Mouse (Mus musculus): ENCODE data around the gene Chrna4. TPM values are rescaled to one million over a fixed set of nuclear protein-coding genes. Genes with fewer than 3 reads are reported as not detected.

The Chrna4 gene
- total and polyA plus RNA-seq, 2 experiments from 2014 or later, result 17.8 to 24.2 TPM

- Histone ChIP-seq H3K4me2 (ENCODE audit: low read depth) (no peak overlapping the region), H3K4me3 (ENCODE audit: low read depth, low read length) (no peak overlapping the region), H3K36me3 (ENCODE audit: insufficient read depth) (no peaks in the 10 kb centered on the region), H3K4me1 (ENCODE audit: insufficient read depth) (no peaks in the 10 kb centered on the region), H3K9me3 (ENCODE audit: low read length) (no peaks in the 10 kb centered on the region), H3K27ac (ENCODE audit: low read depth, low read length) (no peak overlapping the region), H3K27me3 (ENCODE audit: insufficient read depth, low read length) (no peaks in the 10 kb centered on the region), H3K9ac (no peak overlapping the region)
- no peak for TF ChIP-seq CTCF (IDR thresholded peaks at IDR 0.05; ENCODE audit: low read depth)
- peak; percentile 58 for ATAC-seq
- WGBS, result 45% methylated on average over 4 of the region's 4 CpGs
- no peak for DNase-seq
These were observed 53.0 kb downstream of the Chrna4 start for GRCm38 (mm10) chr2:180990347-180990746.

GRCm38 (mm10) chr2:180988948-180989347 lies 54.4 kb downstream of the Chrna4 start:
- ATAC-seq (no peak), DNase-seq (no peak)
- Histone ChIP-seq H3K9ac (no peak overlapping the region), H3K9me3 (ENCODE audit: low read length) (no peaks in the 10 kb centered on the region), H3K36me3 (ENCODE audit: insufficient read depth) (no peaks in the 10 kb centered on the region), H3K4me1 (ENCODE audit: insufficient read depth) (no peaks in the 10 kb centered on the region), H3K27me3 (ENCODE audit: insufficient read depth, low read length) (no peaks in the 10 kb centered on the region), H3K4me2 (ENCODE audit: low read depth) (no peak overlapping the region), H3K4me3 (ENCODE audit: low read depth, low read length) (no peak overlapping the region), H3K27ac (ENCODE audit: low read depth, low read length) (no peak overlapping the region)
- 85% methylated on average over 1 of the region's 1 CpGs for WGBS
- TF ChIP-seq CTCF (IDR thresholded peaks at IDR 0.05; ENCODE audit: low read depth), result no peak

GRCm38 (mm10) chr2:180988347-180988913 lies 54.9 kb downstream of the Chrna4 start:
- H3K9ac ChIP-seq, result no peak overlapping the region
- no peak overlapping the region for H3K27ac ChIP-seq (ENCODE audit: low read depth, low read length)
- TF ChIP-seq CTCF (IDR thresholded peaks at IDR 0.05; ENCODE audit: low read depth), result no peak; the same call in 1 of the 2 replicates
- H3K36me3 ChIP-seq (ENCODE audit: insufficient read depth), result no peaks in the 10 kb centered on the region
- H3K4me3 ChIP-seq (ENCODE audit: low read depth, low read length), result no peak overlapping the region
- no peaks in the 10 kb centered on the region for H3K27me3 ChIP-seq (ENCODE audit: insufficient read depth, low read length)
- H3K4me1 ChIP-seq (ENCODE audit: insufficient read depth), result no peaks in the 10 kb centered on the region
- 63% methylated on average over 3 of the region's 3 CpGs for WGBS
- no peak for DNase-seq
- no peaks in the 10 kb centered on the region for H3K9me3 ChIP-seq (ENCODE audit: low read length)
- ATAC-seq, result 0 out of 2 replicates have a peak, but pooled peaks have one; percentile 8
- H3K4me2 ChIP-seq (ENCODE audit: low read depth), result no peak overlapping the region

- H3K27me3 ChIP-seq (ENCODE audit: insufficient read depth, low read length), result no peaks in the 10 kb centered on the region
- no peak overlapping the region for H3K4me3 ChIP-seq (ENCODE audit: low read depth, low read length)
- no peak for TF ChIP-seq CTCF (IDR thresholded peaks at IDR 0.05; ENCODE audit: low read depth)
- DNase-seq (no peak), ATAC-seq (0 out of 2 replicates have a peak, but pooled peaks have one; percentile 18)
- no peak overlapping the region for H3K9ac ChIP-seq
- H3K4me2 ChIP-seq (ENCODE audit: low read depth), result no peak overlapping the region
- no peaks in the 10 kb centered on the region for H3K4me1 ChIP-seq (ENCODE audit: insufficient read depth)
- H3K9me3 ChIP-seq (ENCODE audit: low read length), result no peaks in the 10 kb centered on the region
- 62% methylated on average over 5 of the region's 5 CpGs for WGBS
- H3K27ac ChIP-seq (ENCODE audit: low read depth, low read length), result no peak overlapping the region
- 0 out of 2 replicates have a peak, but pooled peaks cover 3% of the 10 kb centered on the region for H3K36me3 ChIP-seq (ENCODE audit: insufficient read depth)
These were observed 55.8 kb downstream of the Chrna4 start for GRCm38 (mm10) chr2:180987432-180988030.

- Histone ChIP-seq H3K4me1 (ENCODE audit: insufficient read depth) (no peaks in the 10 kb centered on the region), H3K9me3 (ENCODE audit: low read length) (no peaks in the 10 kb centered on the region), H3K9ac (no peak overlapping the region), H3K4me3 (ENCODE audit: low read depth, low read length) (no peak overlapping the region), H3K27ac (ENCODE audit: low read depth, low read length) (no peak overlapping the region), H3K4me2 (ENCODE audit: low read depth) (no peak overlapping the region), H3K27me3 (ENCODE audit: insufficient read depth, low read length) (no peaks in the 10 kb centered on the region), H3K36me3 (ENCODE audit: insufficient read depth) (peaks cover 9% of the 10 kb centered on the region)
- WGBS, result 80% methylated on average over 1 of the region's 1 CpGs
- ATAC-seq, result no peak
- no peak for TF ChIP-seq CTCF (IDR thresholded peaks at IDR 0.05; ENCODE audit: low read depth)
- no peak for DNase-seq
These were observed 56.3 kb downstream of the Chrna4 start for GRCm38 (mm10) chr2:180987001-180987400.

GRCm38 (mm10) chr2:180986449-180986848 lies 56.9 kb downstream of the Chrna4 start, which contains the start of gene Col20a1:
Col20a1 (plus strand) TSS chr2:180986535.
- no peak for TF ChIP-seq CTCF (IDR thresholded peaks at IDR 0.05; ENCODE audit: low read depth)
- WGBS, result 60% methylated on average over 2 of the region's 2 CpGs
- no peak for ATAC-seq

GRCm38 (mm10) chr2:180985635-180986034 lies 57.7 kb downstream of the Chrna4 start:
- Histone ChIP-seq H3K4me2 (ENCODE audit: low read depth) (no peak overlapping the region), H3K4me1 (ENCODE audit: insufficient read depth) (no peaks in the 10 kb centered on the region), H3K27ac (ENCODE audit: low read depth, low read length) (no peak overlapping the region), H3K27me3 (ENCODE audit: insufficient read depth, low read length) (no peaks in the 10 kb centered on the region), H3K4me3 (ENCODE audit: low read depth, low read length) (no peak overlapping the region), H3K36me3 (ENCODE audit: insufficient read depth) (peaks cover 20% of the 10 kb centered on the region), H3K9ac (no peak overlapping the region), H3K9me3 (ENCODE audit: low read length) (no peaks in the 10 kb centered on the region)
- 98% methylated on average over 2 of the region's 2 CpGs for WGBS
- TF ChIP-seq CTCF (IDR thresholded peaks at IDR 0.05; ENCODE audit: low read depth), result no peak
- ATAC-seq (no peak), DNase-seq (no peak)

More at GRCm38 (mm10) chr2:180986449-180986848, 56.9 kb downstream of the Chrna4 start, which contains the start of gene Col20a1:
- Histone ChIP-seq H3K4me1 (ENCODE audit: insufficient read depth) (no peaks in the 10 kb centered on the region), H3K9me3 (ENCODE audit: low read length) (no peaks in the 10 kb centered on the region), H3K9ac (no peak within 1 kb of the TSS), H3K27me3 (ENCODE audit: insufficient read depth, low read length) (no peaks in the 10 kb centered on the region), H3K4me2 (ENCODE audit: low read depth) (no peak within 1 kb of the TSS), H3K36me3 (ENCODE audit: insufficient read depth) (peaks cover 14% of the 10 kb centered on the region), H3K4me3 (ENCODE audit: low read depth, low read length) (no peak within 1 kb of the TSS), H3K27ac (ENCODE audit: low read depth, low read length) (no peak within 1 kb of the TSS)
- no peak for DNase-seq

Data from forebrain, postnatal 0 days (tissue).